Mouse (Mus musculus) embryonic stem cell, embryonic (primary cell): Measurements from ENCODE around the gene Copz1.

Source experiments
- CTCF ChIA-PET, 4 experiments: fragments of 300-600 bp in 2 of 4; fragments of 350-600 bp in 2 of 4; sonication (Branson Sonifier 250); formaldehyde crosslinking; loops; one replicate each; lab custom pipeline; 2022; ENCODE audit warnings: inconsistent platforms in 2 of 4; lab: Charles Lee
- POLR2A ChIA-PET, 4 experiments: fragments of 300-600 bp in 2 of 4; fragments of 350-600 bp in 2 of 4; sonication (Branson Sonifier 250); formaldehyde crosslinking; loops; one replicate each; lab custom pipeline; 2022; ENCODE audit warnings: antibody characterized with exemption in 4 of 4, inconsistent platforms in 1 of 4; lab: Charles Lee

Copz1 gene

DNA sequence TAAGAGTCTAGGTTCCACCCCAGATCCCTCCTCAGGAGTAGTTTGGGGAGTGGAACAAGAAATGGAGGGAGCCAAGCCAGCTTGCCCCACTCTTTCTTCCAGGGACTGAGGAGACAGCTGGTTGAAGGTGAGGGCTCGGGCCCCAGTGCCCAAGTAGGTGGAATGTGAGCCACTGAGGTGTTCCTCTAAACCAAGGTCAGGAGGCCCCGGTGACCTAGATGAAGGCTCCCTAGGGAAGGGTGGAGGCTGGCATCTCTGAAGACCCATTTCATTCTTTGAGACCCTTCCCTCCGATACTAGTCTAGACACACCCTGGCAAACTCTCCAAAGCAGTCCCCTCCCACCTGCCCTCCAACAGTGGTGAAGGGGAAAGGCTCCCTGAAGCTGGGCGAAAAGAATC is 49.9 kb downstream of the Copz1 start:
- ChIA-PET POLR2A (interaction anchor here in 2 of 4 experiments (0.6 to 2.1 kb wide), 6 partner anchors 15 to 67 kb away, joined by 3 to 10 read pairs (median 3); partner anchors contain the start of gene Copz1 (in 1 of the 2)), CTCF (interaction anchor here in 3 of 4 experiments (0.8 to 7.0 kb wide), 12 partner anchors 9 to 356 kb away, joined by 3 to 141 read pairs (median 7); partner anchors contain the start of genes Gpr84 (in 1 of the 3), Hoxc10 (in 1 of the 3) and Zfp385a (in 1 of the 3))

DNA sequence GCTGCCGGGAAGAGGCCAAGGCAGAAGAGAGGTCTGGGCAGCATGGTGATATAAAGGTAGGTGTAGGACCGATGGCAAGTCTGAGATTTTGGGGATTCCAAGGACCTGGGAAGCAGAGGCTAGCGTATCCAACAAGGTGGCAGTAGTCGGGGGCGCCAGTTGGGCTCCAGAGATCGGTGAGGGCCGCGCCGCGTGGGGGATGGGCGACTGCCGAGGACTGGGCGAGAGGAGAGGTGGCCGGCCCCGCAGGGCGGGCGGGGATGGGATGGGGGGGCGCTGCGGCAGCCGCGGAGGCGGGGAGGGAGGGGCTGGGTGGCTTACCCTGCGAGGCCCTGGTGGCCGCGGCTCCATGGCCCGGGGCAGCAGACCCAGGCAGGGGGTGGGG is 50.5 kb downstream of the Copz1 start:
- POLR2A ChIA-PET: interaction anchor here (0.7 to 2.1 kb wide), 28 partner anchors 8 to 324 kb away, joined by 3 to 12 read pairs (median 3); partner anchors contain the start of genes Cbx5 (in 1 of the 4), Copz1 (in 1 of the 4), Gpr84 (in 1 of the 4) and Hnrnpa1 (in 1 of the 4)
- CTCF ChIA-PET: interaction anchor here (0.5 to 7.0 kb wide), 61 partner anchors 8 to 580 kb away, joined by 3 to 141 read pairs (median 5); partner anchors contain the start of genes Gpr84 (in 2 of the 4), Copz1 (in 1 of the 4), Hoxc10 (in 1 of the 4) and Hoxc8 (in 1 of the 4)

DNA sequence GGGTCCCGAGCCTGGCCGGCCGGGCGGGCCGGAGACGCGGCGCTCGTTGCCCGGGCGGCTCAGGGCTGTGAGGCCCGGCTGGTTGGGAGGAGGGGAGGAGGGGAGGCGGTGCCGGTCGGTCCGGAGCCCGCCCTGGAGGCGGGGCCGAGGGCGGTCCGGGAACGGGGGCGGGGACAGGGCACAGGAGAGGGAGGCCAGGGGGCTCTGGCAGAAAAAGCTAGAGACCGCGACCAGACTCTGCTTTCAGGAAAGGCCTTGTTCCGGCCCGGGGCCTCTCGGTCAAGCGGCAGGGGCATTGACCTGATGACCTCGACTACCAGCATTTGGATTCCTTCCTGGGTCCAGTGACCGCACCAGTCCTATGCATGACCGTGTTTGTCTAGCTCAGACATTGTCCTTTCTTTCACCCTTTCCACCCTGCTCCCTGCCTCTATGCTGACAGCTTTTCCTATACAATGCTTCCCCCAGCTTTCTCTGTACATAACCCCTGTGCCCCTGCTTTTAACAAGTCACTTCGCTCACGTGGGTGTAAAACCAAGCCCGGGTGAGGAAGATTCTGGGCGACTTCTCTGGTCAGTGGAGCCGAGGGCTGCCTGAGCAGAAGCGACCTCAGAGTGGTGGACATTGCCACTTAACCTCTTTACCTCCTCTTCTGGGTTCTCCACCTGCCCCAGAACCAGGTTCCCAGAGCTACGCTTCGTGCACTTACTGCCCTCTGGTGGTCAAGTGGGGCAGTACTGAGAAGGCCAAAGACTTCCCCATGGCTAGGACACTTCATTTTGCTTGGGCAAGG is 51.1 kb downstream of the Copz1 start:
- CTCF ChIA-PET: interaction anchor here (0.5 to 7.0 kb wide), 93 partner anchors 8 to 584 kb away, joined by 3 to 141 read pairs (median 4); partner anchors contain the start of genes Copz1 (in 2 of the 4), Gpr84 (in 2 of the 4), Hoxc10 (in 1 of the 4) and Hoxc8 (in 1 of the 4)
- POLR2A ChIA-PET: interaction anchor here (0.5 to 2.1 kb wide), 47 partner anchors 8 to 324 kb away, joined by 3 to 12 read pairs (median 3); partner anchors contain the start of genes Cbx5 (in 2 of the 4), Copz1 (in 1 of the 4), Gpr84 (in 1 of the 4) and Hnrnpa1 (in 1 of the 4)

DNA sequence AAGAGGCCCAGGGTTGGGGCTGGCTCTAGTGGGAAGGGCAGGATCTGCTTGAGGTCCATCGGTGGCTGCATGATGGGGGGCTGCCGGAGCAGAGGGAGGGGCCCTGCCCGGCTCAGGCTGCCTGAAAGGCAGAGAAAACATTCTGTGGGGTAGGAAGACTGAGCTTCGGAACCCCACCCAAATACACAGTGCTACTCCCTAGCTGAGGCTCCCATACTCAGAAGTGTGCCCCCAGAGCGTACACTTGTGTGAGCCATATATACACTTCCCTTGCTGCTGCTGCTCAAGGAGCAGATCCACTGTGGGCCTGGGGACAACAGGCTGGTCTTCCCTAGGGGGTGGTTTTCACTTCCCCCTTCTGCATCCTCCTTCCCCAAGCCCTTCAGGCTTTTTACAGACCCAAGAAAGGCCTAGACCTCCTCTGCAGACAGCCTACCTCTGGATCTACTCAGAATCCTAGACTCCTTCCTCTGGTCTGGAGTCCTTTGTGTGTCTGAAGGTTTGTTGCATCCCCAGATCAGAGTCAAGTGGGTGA is 60.6 kb downstream of the Copz1 start:
- ChIA-PET CTCF (interaction anchor here (0.6 to 12.5 kb wide), 10 partner anchors 8 to 55 kb away, joined by 3 to 141 read pairs (median 6); partner anchors contain the start of gene Gpr84 (in 1 of the 4)), POLR2A (interaction anchor here in 2 of 4 experiments (0.5 to 1.6 kb wide), 4 partner anchors 9 to 85 kb away, joined by 3 to 9 read pairs (median 4); no protein-coding TSS in a partner anchor)

DNA sequence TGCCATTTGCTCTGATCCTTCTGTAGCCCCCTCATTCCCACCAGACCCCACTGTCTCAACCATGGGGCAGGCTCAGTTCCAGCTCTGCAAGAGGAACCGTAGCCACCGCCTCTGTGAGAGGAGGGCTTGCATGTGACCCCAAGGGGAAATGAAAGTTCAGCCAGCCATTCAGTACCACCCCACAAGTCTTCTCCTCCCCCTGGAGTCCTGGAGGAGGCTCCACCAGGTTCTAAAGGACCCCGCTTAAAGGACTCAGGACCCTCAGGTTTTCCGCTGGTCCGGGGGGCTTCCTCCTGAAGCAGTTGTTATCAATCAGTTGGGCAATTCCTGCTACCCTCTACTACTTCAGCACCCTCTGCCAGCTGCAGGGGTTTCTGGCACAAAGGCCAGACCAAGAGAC is 61.2 kb downstream of the Copz1 start:
- ChIA-PET POLR2A (interaction anchor here in 2 of 4 experiments (0.5 to 5.4 kb wide), 5 partner anchors 10 to 86 kb away, joined by 3 to 32 read pairs (median 4); no protein-coding TSS in a partner anchor), CTCF (interaction anchor here (0.6 to 12.5 kb wide), 9 partner anchors 10 to 157 kb away, joined by 3 to 141 read pairs (median 5); partner anchors contain the start of gene Gpr84 (in 1 of the 4))

DNA sequence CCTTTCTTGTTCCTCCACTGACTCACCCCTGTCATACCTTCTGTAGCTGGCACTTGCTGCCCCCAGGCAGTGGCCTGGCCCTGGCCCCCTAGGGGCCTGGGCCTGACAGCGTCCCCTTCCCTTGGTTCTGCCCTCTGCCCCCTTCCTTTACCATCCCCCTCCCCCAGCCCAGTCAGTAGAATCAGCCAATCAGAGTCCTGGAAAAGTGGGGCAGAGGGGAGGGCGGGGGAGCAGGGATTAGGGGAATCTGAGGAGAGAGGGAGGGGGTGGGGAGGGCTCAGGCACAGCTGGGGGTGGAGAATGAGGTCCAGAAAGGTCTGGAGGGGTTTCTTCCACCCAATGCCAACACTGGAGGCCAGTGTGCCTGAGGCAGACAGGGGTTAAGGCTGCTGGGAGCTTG is 61.7 kb downstream of the Copz1 start:
- POLR2A ChIA-PET: interaction anchor here in 2 of 4 experiments (0.5 to 5.4 kb wide), 5 partner anchors 10 to 87 kb away, joined by 3 to 32 read pairs (median 3); partner anchors contain the start of gene Gpr84 (in 1 of the 2)
- CTCF ChIA-PET: interaction anchor here (0.7 to 12.5 kb wide), 6 partner anchors 10 to 157 kb away, joined by 3 to 141 read pairs (median 4); no protein-coding TSS in a partner anchor

DNA sequence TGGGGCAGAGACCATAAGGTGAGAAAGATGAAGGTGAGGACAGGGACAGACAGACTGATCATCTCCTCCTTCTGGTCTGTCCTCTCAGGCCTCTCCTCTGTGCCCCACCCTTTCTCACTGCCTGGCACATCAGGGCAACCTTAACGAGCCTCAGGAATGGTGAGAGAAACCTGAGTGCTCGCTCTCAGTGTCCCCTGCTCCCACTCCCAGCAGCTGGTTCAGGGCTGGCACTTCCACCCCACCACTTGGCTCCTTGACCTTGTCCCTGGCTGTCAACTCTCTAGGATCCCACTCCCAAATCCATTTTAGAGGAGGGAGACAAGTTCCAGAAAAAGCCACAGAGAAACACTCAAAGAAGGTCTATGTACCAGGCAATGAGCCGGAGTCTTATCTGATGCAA is 62.5 kb downstream of the Copz1 start:
- POLR2A ChIA-PET: interaction anchor here in 2 of 4 experiments (0.9 to 5.4 kb wide), 5 partner anchors 11 to 88 kb away, joined by 3 to 32 read pairs (median 3); no protein-coding TSS in a partner anchor
- CTCF ChIA-PET: interaction anchor here in 3 of 4 experiments (0.7 to 12.5 kb wide), 7 partner anchors 11 to 20 kb away, joined by 3 to 141 read pairs (median 5); no protein-coding TSS in a partner anchor

DNA sequence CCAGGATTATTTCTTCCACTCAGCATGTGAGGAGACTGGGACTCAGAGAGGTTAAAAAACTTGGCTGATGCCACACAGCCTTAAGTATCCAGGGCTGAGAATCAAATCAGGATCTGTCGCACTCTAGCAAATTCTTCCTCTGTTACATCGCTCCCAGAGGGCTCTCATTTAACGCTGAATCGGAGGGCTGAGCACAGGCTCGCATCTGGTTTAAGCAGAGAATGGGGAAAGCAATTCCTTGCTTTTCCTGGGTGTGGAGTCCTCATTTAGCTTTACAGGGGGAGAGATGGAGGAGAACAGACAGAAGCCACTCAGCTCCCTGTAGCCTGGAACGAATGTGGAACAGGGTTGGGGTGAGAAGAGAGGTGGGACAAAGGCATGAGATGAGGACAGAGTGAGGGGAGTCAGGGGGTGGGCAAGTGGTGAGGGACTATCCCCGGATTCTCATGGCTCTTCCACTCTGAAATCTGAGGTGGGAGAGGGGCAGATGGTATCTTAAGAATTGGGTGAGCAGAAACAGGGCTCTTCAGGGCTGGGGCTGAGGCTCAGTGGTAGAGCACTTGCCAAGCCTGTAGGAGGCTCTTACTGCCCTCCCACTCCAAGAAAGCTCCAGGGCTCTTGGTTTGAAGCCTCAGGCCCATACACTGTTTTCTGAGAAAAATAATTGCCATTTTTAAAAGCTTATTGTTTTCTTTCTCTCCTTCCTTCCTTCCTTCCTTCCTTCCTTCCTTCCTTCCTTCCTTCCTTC is 63.1 kb downstream of the Copz1 start:
- POLR2A ChIA-PET: interaction anchor here in 2 of 4 experiments (0.9 to 5.4 kb wide), 6 partner anchors 15 to 88 kb away, joined by 3 to 32 read pairs (median 3); no protein-coding TSS in a partner anchor
- CTCF ChIA-PET: interaction anchor here (0.7 to 12.5 kb wide), 13 partner anchors 12 to 55 kb away, joined by 3 to 141 read pairs (median 6); no protein-coding TSS in a partner anchor

DNA sequence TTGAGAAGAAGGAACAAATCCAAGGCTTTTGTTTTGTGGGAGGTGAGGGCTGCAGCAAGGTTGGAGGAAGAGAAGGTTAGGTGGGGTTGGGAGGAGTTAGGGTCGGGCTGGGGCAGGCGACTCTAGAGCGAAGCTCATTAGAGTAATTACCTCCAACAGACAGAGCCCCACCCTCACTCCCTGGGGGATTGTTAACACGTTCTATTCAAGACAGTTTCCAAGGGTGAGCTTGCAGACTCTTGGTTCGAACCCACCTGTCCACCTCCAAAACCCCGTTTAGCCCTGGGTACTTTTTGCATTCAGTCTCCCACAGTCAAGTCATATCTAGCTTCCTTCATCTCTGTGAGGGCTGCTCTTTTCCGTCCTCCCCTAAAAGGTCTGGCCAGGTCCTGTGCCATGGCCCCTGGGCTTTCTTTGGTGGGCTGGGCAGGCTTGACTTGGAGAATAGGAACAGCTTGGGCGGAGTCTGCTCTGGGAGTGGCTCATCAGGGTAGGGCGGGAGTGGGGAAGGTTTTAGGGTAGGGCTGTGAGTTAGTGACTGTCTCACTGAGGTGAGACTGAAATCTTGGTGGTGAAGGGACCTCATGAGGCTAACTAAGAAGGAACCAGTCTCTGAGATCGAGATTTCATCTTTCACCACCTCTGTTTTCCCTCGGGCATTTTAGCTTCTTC is 64.6 kb downstream of the Copz1 start:
- ChIA-PET CTCF (interaction anchor here (0.5 to 12.5 kb wide), 29 partner anchors 8 to 347 kb away, joined by 3 to 141 read pairs (median 5); partner anchors contain the start of gene Hoxc8 (in 1 of the 4)), POLR2A (interaction anchor here (0.5 to 5.4 kb wide), 37 partner anchors 10 to 181 kb away, joined by 3 to 32 read pairs (median 4); partner anchors contain the start of genes Cbx5 (in 2 of the 4), Copz1 (in 2 of the 4), Hnrnpa1 (in 2 of the 4) and Gpr84 (in 1 of the 4))

DNA sequence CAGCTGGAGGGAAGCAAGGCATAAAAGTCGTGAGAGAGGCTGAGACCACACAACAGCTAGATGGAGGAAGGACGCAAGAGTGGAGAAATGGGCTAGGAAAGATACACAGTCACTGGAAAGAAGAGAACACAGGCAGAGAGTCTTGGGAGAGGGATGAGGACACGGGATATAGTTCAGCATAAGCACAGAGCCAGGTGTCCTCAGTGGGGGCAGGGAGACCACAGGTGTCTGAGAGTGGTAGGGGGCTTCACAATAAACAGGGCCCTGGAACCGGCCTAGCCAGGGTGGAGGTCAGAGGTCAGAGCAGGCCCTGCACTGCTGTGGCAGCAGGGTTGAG is 66.3 kb downstream of the Copz1 start:
- CTCF ChIA-PET: interaction anchor here (0.6 to 12.5 kb wide), 14 partner anchors 7 to 617 kb away, joined by 3 to 141 read pairs (median 4); partner anchors contain the start of gene Calcoco1 (in 1 of the 4)

DNA sequence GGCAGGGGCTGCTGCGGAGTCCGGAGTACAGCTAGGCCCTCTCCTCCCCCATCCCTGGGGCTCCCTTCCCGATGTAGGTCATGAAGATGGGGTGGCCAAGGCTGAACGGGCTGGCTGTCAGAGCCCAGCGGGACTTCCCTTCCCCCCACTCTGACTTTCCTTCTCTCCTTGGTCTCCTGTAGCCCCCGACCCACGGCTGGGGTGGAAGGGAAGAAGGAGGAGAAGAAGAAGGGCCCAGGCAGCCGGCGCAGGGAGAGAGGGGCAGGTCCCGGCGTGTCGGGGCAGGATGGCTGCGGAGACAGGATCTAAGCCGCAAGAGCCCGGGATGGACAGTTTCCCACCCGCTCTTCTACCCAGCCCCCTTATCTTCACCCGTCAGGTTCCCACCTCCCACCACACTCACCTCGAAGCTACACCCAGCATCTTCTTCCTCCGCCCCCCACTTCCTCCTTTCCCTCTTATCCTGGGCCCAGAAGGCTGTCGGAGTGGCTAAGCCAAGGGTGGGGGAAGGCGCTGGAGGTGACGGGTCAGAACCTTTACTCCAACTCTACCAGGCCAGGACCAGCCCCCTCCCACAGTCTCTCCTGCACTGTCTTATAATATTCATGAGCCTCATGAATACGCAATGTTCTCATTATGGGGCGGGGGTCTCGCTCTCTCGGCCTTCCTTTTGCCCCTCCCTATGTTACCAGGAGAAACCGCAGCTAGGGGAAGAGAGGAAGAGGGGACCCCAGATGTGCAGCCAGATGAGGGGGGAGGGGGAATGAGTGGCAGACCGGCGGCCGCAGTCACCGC is 66.8 kb downstream of the Copz1 start:
- CTCF ChIA-PET: interaction anchor here (0.6 to 12.5 kb wide), 18 partner anchors 12 to 617 kb away, joined by 3 to 141 read pairs (median 9); partner anchors contain the start of gene Calcoco1 (in 1 of the 4)

More for the DNA sequence above, 66.3 kb downstream of the Copz1 start:
- POLR2A ChIA-PET: interaction anchor here in 2 of 4 experiments (0.6 to 5.4 kb wide), 10 partner anchors 9 to 131 kb away, joined by 3 to 32 read pairs (median 4); partner anchors contain the start of genes Copz1 (in 1 of the 2), Hnrnpa1 (in 1 of the 2) and Itga5 (in 1 of the 2)

DNA sequence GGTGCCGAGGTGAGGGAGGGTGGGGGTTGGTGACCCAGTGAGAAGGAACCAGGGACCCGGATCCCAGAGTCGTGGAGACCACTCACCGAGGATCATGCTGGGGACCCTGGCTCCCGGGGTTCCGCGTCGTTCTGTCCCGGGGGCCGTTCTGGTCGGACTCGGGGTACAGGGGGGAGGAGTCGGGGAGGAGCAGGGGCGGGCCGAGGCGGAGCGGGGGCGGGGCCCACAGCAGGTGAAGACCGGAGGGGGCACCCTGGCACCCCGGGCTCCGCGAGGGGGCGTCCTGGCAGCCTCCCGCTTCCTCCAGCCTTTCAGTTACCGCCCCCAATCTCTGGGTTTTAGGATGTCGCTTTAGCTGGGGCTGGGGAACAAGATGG is 67.4 kb downstream of the Copz1 start, which contains the start of gene Zfp385a:
Zfp385a (minus strand) TSS at position 133 of the 377 bp plus-strand sequence.
- CTCF ChIA-PET: interaction anchor here (0.8 to 12.5 kb wide), 30 partner anchors 11 to 206 kb away, joined by 3 to 141 read pairs (median 6); no protein-coding TSS in a partner anchor
- POLR2A ChIA-PET: interaction anchor here in 3 of 4 experiments (0.6 to 2.1 kb wide), 19 partner anchors 8 to 97 kb away, joined by 3 to 8 read pairs (median 3); partner anchors contain the start of genes Copz1 (in 1 of the 3) and Itga5 (in 1 of the 3)

More for the DNA sequence above, 66.8 kb downstream of the Copz1 start:
- POLR2A ChIA-PET: interaction anchor here in 3 of 4 experiments (0.6 to 5.4 kb wide), 14 partner anchors 9 to 132 kb away, joined by 3 to 32 read pairs (median 3); partner anchors contain the start of gene Itga5 (in 1 of the 3)

DNA sequence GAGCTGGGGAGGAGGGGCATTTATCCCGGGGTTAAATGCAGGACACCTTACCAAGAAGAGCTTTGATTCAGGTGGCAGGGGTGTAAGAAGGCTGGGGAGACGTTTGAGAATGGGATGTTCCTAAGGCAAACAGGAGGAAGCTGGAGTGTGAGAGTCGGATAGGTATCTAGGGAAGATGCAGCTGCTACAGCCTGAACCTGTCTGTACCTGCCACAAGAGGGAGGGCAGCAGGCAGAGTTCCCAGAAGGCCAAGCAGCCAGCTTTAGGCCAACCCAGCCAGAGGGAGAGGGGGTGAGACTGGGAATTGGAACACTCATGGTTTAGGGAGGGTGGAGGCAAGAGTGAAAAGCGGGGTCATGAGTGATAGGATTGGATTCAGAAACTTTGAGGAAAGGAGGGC is 68.3 kb downstream of the Copz1 start:
- ChIA-PET POLR2A (interaction anchor here in 3 of 4 experiments (0.7 to 2.4 kb wide), 37 partner anchors 9 to 206 kb away, joined by 3 to 14 read pairs (median 3); partner anchors contain the start of genes Copz1 (in 2 of the 3) and Itga5 (in 1 of the 3)), CTCF (interaction anchor here (0.5 to 12.5 kb wide), 57 partner anchors 8 to 643 kb away, joined by 3 to 141 read pairs (median 4); partner anchors contain the start of genes Cbx5 (in 1 of the 4), Copz1 (in 1 of the 4), Hoxc10 (in 1 of the 4) and Hoxc5 (in 1 of the 4))

DNA sequence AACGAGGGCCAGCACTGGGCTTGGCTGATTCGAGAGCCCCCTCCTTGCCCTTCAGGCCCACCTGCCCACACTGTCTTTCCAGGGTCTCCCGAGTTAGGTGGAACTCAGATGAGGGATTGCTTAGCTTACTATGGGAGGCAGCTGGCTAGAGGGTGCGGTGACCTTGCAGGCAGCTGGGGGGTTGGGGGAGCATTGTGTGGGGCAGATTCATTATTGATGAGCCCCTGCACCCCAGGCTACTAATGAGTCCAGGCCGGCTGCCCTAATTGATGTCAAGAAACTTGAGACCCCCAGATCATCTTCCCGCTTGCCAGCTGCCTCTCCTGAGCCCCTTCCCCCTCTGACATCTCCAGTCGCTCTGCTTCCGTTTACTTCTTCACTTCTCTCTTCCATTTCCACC is 69.0 kb downstream of the Copz1 start:
- CTCF ChIA-PET: interaction anchor here (0.6 to 12.5 kb wide), 22 partner anchors 9 to 374 kb away, joined by 3 to 141 read pairs (median 6); partner anchors contain the start of genes Copz1 (in 1 of the 4), Hoxc10 (in 1 of the 4) and Hoxc5 (in 1 of the 4)

More for the DNA sequence above, 69.0 kb downstream of the Copz1 start:
- POLR2A ChIA-PET: interaction anchor here in 3 of 4 experiments (0.6 to 2.4 kb wide), 19 partner anchors 9 to 210 kb away, joined by 3 to 14 read pairs (median 5); partner anchors contain the start of genes Copz1 (in 1 of the 3) and Itga5 (in 1 of the 3)
